ENCODE assay signal across 30 mouse cellular contexts in the genomic region with DNA sequence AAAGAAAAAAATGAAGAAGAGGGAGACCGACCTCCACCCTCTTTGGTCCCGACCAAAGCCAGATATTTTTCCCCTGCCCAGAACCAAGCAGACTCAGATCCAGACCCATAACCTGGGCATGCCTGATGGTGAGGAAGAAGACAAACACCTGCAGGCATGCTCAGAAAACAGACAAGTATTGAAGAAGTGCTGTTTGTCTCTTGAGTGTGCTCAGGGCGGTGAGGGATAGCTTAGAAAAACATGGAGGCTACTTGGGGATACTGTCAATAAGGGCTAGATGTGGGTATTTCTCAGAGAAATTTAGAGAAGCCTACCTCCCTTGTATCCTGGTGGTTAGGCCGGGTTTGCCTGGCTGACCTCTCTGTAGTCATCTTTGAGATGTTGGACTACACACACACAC. TPM values are rescaled to one million over a fixed set of nuclear protein-coding genes. Genes with fewer than 3 reads are reported as not detected.
DNase-seq lines count a peak whose midpoint lies in the region; ATAC-seq lines count a peak whose summit lies in the region.
"Had no signal": no experiment of that assay in that cellular context is flagged by ENCODE, and none has a peak within 500 bp of the region (broad histone marks: within the 10 kb centered on the region; RNA-seq: fewer than 3 reads in every experiment).

No protein-coding gene starts in this region.

- H3K4me3 ChIP-seq in midbrain, embryonic 11.5 days (ENCODE audit: low read depth, low read length), result no peak overlapping the region
- no peak overlapping the region for H3K4me3 ChIP-seq in midbrain, embryonic 13.5 days (replicated peaks)
- H3K4me3 ChIP-seq in embryonic facial prominence, embryonic 14.5 days (ENCODE audit: low read depth, low read length), result peak overlapping the region; percentile 10
- H3K4me3 ChIP-seq: heart, adult 2 months; hindbrain, embryonic 12.5 days; hindbrain, embryonic 15.5 days; intestine, embryonic 15.5 days had no signal

- no peaks in the 10 kb centered on the region for H3K36me3 ChIP-seq in midbrain, embryonic 11.5 days (ENCODE audit: control insufficient read depth, insufficient read depth, low read length)
- no peaks in the 10 kb centered on the region for H3K36me3 ChIP-seq in midbrain, embryonic 13.5 days
- H3K36me3 ChIP-seq in embryonic facial prominence, embryonic 14.5 days (ENCODE audit: control insufficient read depth, insufficient read depth, low read length), result no peaks in the 10 kb centered on the region
- H3K36me3 ChIP-seq: embryonic facial prominence, embryonic 15.5 days; heart, embryonic 10.5 days; heart, embryonic 13.5 days; hindbrain, embryonic 12.5 days; hindbrain, embryonic 15.5 days; intestine, embryonic 15.5 days had no signal

- peak; percentile 34 for DNase-seq in embryo, embryonic 10.5 days (ENCODE audit: low spot score)
- DNase-seq in embryo, embryonic 9.5 days (ENCODE audit: extremely low spot score), result no peak
- DNase-seq in midbrain, embryonic 11.5 days (ENCODE audit: low spot score, missing footprints), result peak; percentile 92
- no peak for DNase-seq in embryonic facial prominence, embryonic 14.5 days (ENCODE audit: low spot score)
- DNase-seq in layer of hippocampus, adult 11-12 months (ENCODE audit: low spot score), result no peak
- DNase-seq: adrenal gland, adult 8-10 months; adrenal gland, postnatal 25 days; cerebellum, adult 11-12 months; cerebellum, adult 8-10 months; cerebellum, postnatal 10 days; forebrain, postnatal 0 days; gastrocnemius, postnatal 25 days; heart, adult 2 months; heart, postnatal 14 days; heart, postnatal 4 days; kidney, adult 11 months had no signal

- ATAC-seq in midbrain, embryonic 11.5 days (ENCODE audit: low FRiP score), result no peak
- ATAC-seq in midbrain, embryonic 13.5 days, result no peak
- ATAC-seq in embryonic facial prominence, embryonic 14.5 days (ENCODE audit: low read depth), result no peak
- ATAC-seq: activated CD4-positive, CD25-positive, alpha-beta regulatory T cell, adult 4 months; forebrain, embryonic 14.5 days; forebrain, postnatal 0 days; intestine, embryonic 15.5 days had no signal

- no peak overlapping the region for H3K4me2 ChIP-seq in midbrain, embryonic 11.5 days
- H3K4me2 ChIP-seq in midbrain, embryonic 13.5 days (replicated peaks), result no peak overlapping the region
- peak overlapping the region; percentile 87 for H3K4me2 ChIP-seq in embryonic facial prominence, embryonic 14.5 days (ENCODE audit: low read depth, low read length)
- H3K4me2 ChIP-seq: hindbrain, embryonic 12.5 days; intestine, embryonic 15.5 days had no signal

- WGBS in midbrain, embryonic 11.5 days, result 1% methylated on average over 4 of the region's 4 CpGs
- WGBS in midbrain, embryonic 13.5 days, result 3% methylated on average over 4 of the region's 4 CpGs
- WGBS in embryonic facial prominence, embryonic 14.5 days, result 13% methylated on average over 4 of the region's 4 CpGs

- peaks cover 33% of the 10 kb centered on the region for H3K4me1 ChIP-seq in midbrain, embryonic 11.5 days (ENCODE audit: control insufficient read depth, insufficient read depth, low read length)
- H3K4me1 ChIP-seq in midbrain, embryonic 13.5 days (replicated peaks), result peaks cover 35% of the 10 kb centered on the region
- H3K4me1 ChIP-seq in embryonic facial prominence, embryonic 14.5 days (ENCODE audit: control insufficient read depth, insufficient read depth, low read length), result peaks cover 11% of the 10 kb centered on the region; the same call in 1 of the 2 replicates

- H3K27ac ChIP-seq in midbrain, embryonic 11.5 days (ENCODE audit: low read depth, low read length), result no peak overlapping the region
- H3K27ac ChIP-seq in midbrain, embryonic 13.5 days, result no peak overlapping the region
- no peak overlapping the region for H3K27ac ChIP-seq in embryonic facial prominence, embryonic 14.5 days (replicated peaks; ENCODE audit: low read depth, low read length)
- H3K27ac ChIP-seq: embryonic facial prominence, embryonic 15.5 days; heart, adult 2 months; heart, embryonic 10.5 days; heart, embryonic 13.5 days; hindbrain, embryonic 12.5 days; hindbrain, embryonic 15.5 days; intestine, embryonic 15.5 days had no signal

- no peaks in the 10 kb centered on the region for H3K9me3 ChIP-seq in midbrain, embryonic 11.5 days (ENCODE audit: control insufficient read depth, low read length)
- no peaks in the 10 kb centered on the region for H3K9me3 ChIP-seq in midbrain, embryonic 13.5 days
- H3K9me3 ChIP-seq in embryonic facial prominence, embryonic 14.5 days (ENCODE audit: control insufficient read depth, low read length), result no peaks in the 10 kb centered on the region
- H3K9me3 ChIP-seq: embryonic facial prominence, embryonic 15.5 days; heart, embryonic 10.5 days; heart, embryonic 13.5 days; hindbrain, embryonic 12.5 days; hindbrain, embryonic 15.5 days; intestine, embryonic 15.5 days had no signal

- H3K27me3 ChIP-seq in midbrain, embryonic 11.5 days (ENCODE audit: control insufficient read depth, insufficient read depth, low read length), result peaks cover 75% of the 10 kb centered on the region
- H3K27me3 ChIP-seq in midbrain, embryonic 13.5 days, result peaks cover 92% of the 10 kb centered on the region
- H3K27me3 ChIP-seq in embryonic facial prominence, embryonic 14.5 days (replicated peaks; ENCODE audit: control insufficient read depth, insufficient read depth, low read length), result peaks cover 86% of the 10 kb centered on the region

- no peak overlapping the region for H3K9ac ChIP-seq in midbrain, embryonic 11.5 days (ENCODE audit: low read length)
- no peak overlapping the region for H3K9ac ChIP-seq in midbrain, embryonic 13.5 days (replicated peaks)
- H3K9ac ChIP-seq in embryonic facial prominence, embryonic 14.5 days (ENCODE audit: low read depth, low read length), result no peak overlapping the region
- H3K9ac ChIP-seq: embryonic facial prominence, embryonic 15.5 days; forebrain, postnatal 0 days; heart, embryonic 13.5 days; hindbrain, embryonic 12.5 days; hindbrain, embryonic 15.5 days; intestine, embryonic 15.5 days had no signal

RNA-seq across cellular contexts. Expression of gene Foxl2, which starts 1.8 kb away (rescaled TPM):
- polyA plus RNA-seq in midbrain, embryonic 11.5 days (2014; fragmentation: Nextera tagmentation; extraction: Ambion mirVana), result 2.2 and 3.6 TPM in 2 replicates
- polyA plus RNA-seq in midbrain, embryonic 13.5 days (2015; fragmentation: Nextera tagmentation; extraction: Ambion mirVana), result 0.54 and 0.75 TPM in 2 replicates
- polyA plus RNA-seq in embryonic facial prominence, embryonic 14.5 days (2014; fragmentation: Nextera tagmentation; extraction: Ambion mirVana), result 1.0 and 1.5 TPM in 2 replicates
- polyA plus RNA-seq: activated CD4-positive, CD25-positive, alpha-beta regulatory T cell, adult 4 months; heart, adult 2 months; heart, embryonic 13.5 days; intestine, embryonic 15.5 days had no signal

RNA-seq across cellular contexts. Expression of gene Faim, which starts 32.9 kb away (rescaled TPM):
- 87.3 and 91.8 TPM in 2 replicates for polyA plus RNA-seq in midbrain, embryonic 11.5 days (2014; fragmentation: Nextera tagmentation; extraction: Ambion mirVana)
- polyA plus RNA-seq in midbrain, embryonic 13.5 days (2015; fragmentation: Nextera tagmentation; extraction: Ambion mirVana), result 105 and 107 TPM in 2 replicates
- 39.7 and 43.5 TPM in 2 replicates for polyA plus RNA-seq in embryonic facial prominence, embryonic 14.5 days (2014; fragmentation: Nextera tagmentation; extraction: Ambion mirVana)

RNA-seq across cellular contexts. Expression of gene 7420426K07Rik, which starts 50.4 kb away (rescaled TPM):
- polyA plus RNA-seq in midbrain, embryonic 11.5 days (2014; fragmentation: Nextera tagmentation; extraction: Ambion mirVana), result 0.11 TPM in 1 of 2 replicates, not detected in the other
- polyA plus RNA-seq in midbrain, embryonic 13.5 days (2015; fragmentation: Nextera tagmentation; extraction: Ambion mirVana), result not detected in 2 replicates
- polyA plus RNA-seq in embryonic facial prominence, embryonic 14.5 days (2014; fragmentation: Nextera tagmentation; extraction: Ambion mirVana), result not detected in 2 replicates
- polyA plus RNA-seq: activated CD4-positive, CD25-positive, alpha-beta regulatory T cell, adult 4 months; brain, embryonic 14.5 days; embryonic facial prominence, embryonic 15.5 days; forebrain, embryonic 11.5 days; forebrain, embryonic 14.5 days; forebrain, postnatal 0 days; frontal cortex, adult 2 months; gonadal fat pad, adult 2 months; heart, adult 2 months; heart, embryonic 10.5 days; heart, embryonic 13.5 days; heart, embryonic 16.5 days; hindbrain, embryonic 12.5 days; hindbrain, embryonic 15.5 days; intestine, embryonic 15.5 days had no signal

Comparison
In these comparisons a context has a peak if more than half of its experiments do, and no peak if none do; other contexts are left out.
1. DNase-seq: peak in embryo, embryonic 10.5 days (single experiment) and midbrain, embryonic 11.5 days (single experiment); none in embryo, embryonic 9.5 days (single experiment), embryonic facial prominence, embryonic 14.5 days (single experiment) and layer of hippocampus, adult 11-12 months (single experiment).